Mouse (Mus musculus): Measurements from ENCODE around the gene Cpox. TPM values are rescaled to one million over a fixed set of nuclear protein-coding genes. Genes with fewer than 3 reads are reported as not detected.

Gene Cpox
- polyA plus RNA-seq, 1 experiment from 2014 or later: 178 TPM

GRCm38 (mm10) chr16:58685548-58686537 is 15.8 kb downstream of the Cpox start:
- Histone ChIP-seq H3K9ac (replicated peaks) (no peak overlapping the region), H3K27me3 (ENCODE audit: insufficient read depth, low read length) (no peaks in the 10 kb centered on the region), H3K9me3 (ENCODE audit: low read length) (no peaks in the 10 kb centered on the region), H3K4me3 (ENCODE audit: low read depth, low read length) (0 out of 2 replicates have a peak overlapping the region, but pooled peaks have one; percentile 4), H3K4me2 (ENCODE audit: low read depth, low read length) (peak overlapping the region; percentile 20; the same call in 1 of the 2 replicates), H3K36me3 (replicated peaks; ENCODE audit: insufficient read depth, low read length) (peaks cover 13% of the 10 kb centered on the region), H3K4me1 (ENCODE audit: insufficient read depth) (0 out of 2 replicates have a peak, but pooled peaks cover 3% of the 10 kb centered on the region), H3K27ac (ENCODE audit: low read depth) (peak overlapping the region; percentile 17; the same call in 1 of the 2 replicates)
- no peak for TF ChIP-seq EP300 (IDR thresholded peaks at IDR 0.05; ENCODE audit: low read depth)
- no peak for TF ChIP-seq CTCF (IDR thresholded peaks at IDR 0.05; ENCODE audit: low read depth)
- ATAC-seq: peak; percentile 38
- no peak for DNase-seq
- WGBS (ENCODE audit: insufficient replicate concordance): 58% methylated on average over 20 of the region's 20 CpGs

GRCm38 (mm10) chr16:58688534-58688933 is 18.4 kb downstream of the Cpox start:
- 0 out of 2 replicates have a peak, but pooled peaks cover 3% of the 10 kb centered on the region for H3K4me1 ChIP-seq (ENCODE audit: insufficient read depth)
- H3K9me3 ChIP-seq (ENCODE audit: low read length): no peaks in the 10 kb centered on the region
- no peak for TF ChIP-seq EP300 (IDR thresholded peaks at IDR 0.05; ENCODE audit: low read depth)
- no peak for TF ChIP-seq CTCF (IDR thresholded peaks at IDR 0.05; ENCODE audit: low read depth)
- H3K4me3 ChIP-seq (ENCODE audit: low read depth, low read length): no peak overlapping the region
- no peak overlapping the region for H3K9ac ChIP-seq (replicated peaks)
- no peaks in the 10 kb centered on the region for H3K36me3 ChIP-seq (replicated peaks; ENCODE audit: insufficient read depth, low read length)
- no peak overlapping the region for H3K27ac ChIP-seq (ENCODE audit: low read depth)
- ATAC-seq: no peak
- 83% methylated on average over 1 of the region's 1 CpGs for WGBS (ENCODE audit: insufficient replicate concordance)
- H3K4me2 ChIP-seq (ENCODE audit: low read depth, low read length): no peak overlapping the region
- DNase-seq: no peak
- H3K27me3 ChIP-seq (ENCODE audit: insufficient read depth, low read length): no peaks in the 10 kb centered on the region

GRCm38 (mm10) chr16:58689555-58690169 is 19.6 kb downstream of the Cpox start:
- H3K4me3 ChIP-seq (ENCODE audit: low read depth, low read length): no peak overlapping the region
- H3K9ac ChIP-seq (replicated peaks): no peak overlapping the region
- DNase-seq: no peak
- WGBS (ENCODE audit: insufficient replicate concordance): 64% methylated on average over 5 of the region's 5 CpGs
- no peak overlapping the region for H3K27ac ChIP-seq (ENCODE audit: low read depth)
- H3K27me3 ChIP-seq (ENCODE audit: insufficient read depth, low read length): no peaks in the 10 kb centered on the region
- H3K9me3 ChIP-seq (ENCODE audit: low read length): no peaks in the 10 kb centered on the region
- H3K4me2 ChIP-seq (ENCODE audit: low read depth, low read length): no peak overlapping the region
- ATAC-seq: no peak
- no peaks in the 10 kb centered on the region for H3K36me3 ChIP-seq (replicated peaks; ENCODE audit: insufficient read depth, low read length)
- 0 out of 2 replicates have a peak, but pooled peaks cover 3% of the 10 kb centered on the region for H3K4me1 ChIP-seq (ENCODE audit: insufficient read depth)
- TF ChIP-seq CTCF (IDR thresholded peaks at IDR 0.05; ENCODE audit: low read depth) (no peak), EP300 (IDR thresholded peaks at IDR 0.05; ENCODE audit: low read depth) (no peak)

- ATAC-seq: no peak
- no peak overlapping the region for H3K27ac ChIP-seq (ENCODE audit: low read depth)
- TF ChIP-seq CTCF (IDR thresholded peaks at IDR 0.05; ENCODE audit: low read depth) (no peak), EP300 (IDR thresholded peaks at IDR 0.05; ENCODE audit: low read depth) (no peak)
- H3K9me3 ChIP-seq (ENCODE audit: low read length): no peaks in the 10 kb centered on the region
- H3K36me3 ChIP-seq (replicated peaks; ENCODE audit: insufficient read depth, low read length): no peaks in the 10 kb centered on the region
- WGBS (ENCODE audit: insufficient replicate concordance): 42% methylated on average over 5 of the region's 5 CpGs
- H3K27me3 ChIP-seq (ENCODE audit: insufficient read depth, low read length): no peaks in the 10 kb centered on the region
- DNase-seq: no peak
- no peak overlapping the region for H3K4me2 ChIP-seq (ENCODE audit: low read depth, low read length)
- 0 out of 2 replicates have a peak, but pooled peaks cover 3% of the 10 kb centered on the region for H3K4me1 ChIP-seq (ENCODE audit: insufficient read depth)
- H3K9ac ChIP-seq (replicated peaks): no peak overlapping the region
- H3K4me3 ChIP-seq (ENCODE audit: low read depth, low read length): no peak overlapping the region
Measured at GRCm38 (mm10) chr16:58690322-58690732, 20.2 kb downstream of the Cpox start.

GRCm38 (mm10) chr16:58694091-58694490 is 24.0 kb downstream of the Cpox start:
- no peak for ATAC-seq
- 78% methylated on average over 5 of the region's 5 CpGs for WGBS (ENCODE audit: insufficient replicate concordance)

GRCm38 (mm10) chr16:58696796-58697195 is 26.7 kb downstream of the Cpox start:
- no peak for TF ChIP-seq CTCF (IDR thresholded peaks at IDR 0.05; ENCODE audit: low read depth)
- 83% methylated on average over 3 of the region's 3 CpGs for WGBS (ENCODE audit: insufficient replicate concordance)
- no peak for ATAC-seq

More at GRCm38 (mm10) chr16:58694091-58694490, 24.0 kb downstream of the Cpox start:
- Histone ChIP-seq H3K9ac (replicated peaks) (no peak overlapping the region), H3K4me2 (ENCODE audit: low read depth, low read length) (no peak overlapping the region), H3K4me1 (ENCODE audit: insufficient read depth) (0 out of 2 replicates have a peak, but pooled peaks cover 3% of the 10 kb centered on the region), H3K27ac (ENCODE audit: low read depth) (no peak overlapping the region), H3K9me3 (ENCODE audit: low read length) (no peaks in the 10 kb centered on the region), H3K4me3 (ENCODE audit: low read depth, low read length) (no peak overlapping the region), H3K36me3 (replicated peaks; ENCODE audit: insufficient read depth, low read length) (no peaks in the 10 kb centered on the region), H3K27me3 (ENCODE audit: insufficient read depth, low read length) (no peaks in the 10 kb centered on the region)
- TF ChIP-seq EP300 (IDR thresholded peaks at IDR 0.05; ENCODE audit: low read depth): no peak
- DNase-seq: no peak

More at GRCm38 (mm10) chr16:58696796-58697195, 26.7 kb downstream of the Cpox start:
- Histone ChIP-seq H3K9ac (replicated peaks) (no peak overlapping the region), H3K4me2 (ENCODE audit: low read depth, low read length) (no peak overlapping the region), H3K36me3 (replicated peaks; ENCODE audit: insufficient read depth, low read length) (no peaks in the 10 kb centered on the region), H3K9me3 (ENCODE audit: low read length) (no peaks in the 10 kb centered on the region), H3K4me3 (ENCODE audit: low read depth, low read length) (no peak overlapping the region), H3K27ac (ENCODE audit: low read depth) (no peak overlapping the region), H3K27me3 (ENCODE audit: insufficient read depth, low read length) (0 out of 2 replicates have a peak, but pooled peaks cover 3% of the 10 kb centered on the region), H3K4me1 (ENCODE audit: insufficient read depth) (no peaks in the 10 kb centered on the region)
- no peak for DNase-seq
